Mouse (Mus musculus): Measurements from ENCODE around the gene Ccdc159. TPM values are rescaled to one million over a fixed set of nuclear protein-coding genes. Genes with fewer than 3 reads are reported as not detected.

Ccdc159 gene
- total and polyA plus RNA-seq, 3 experiments = 3.0 to 4.9 (median 3.4) TPM

GRCm38 (mm10) chr9:21926784-21927183 is 487 bp upstream of the Ccdc159 start:
- 1% methylated on average over 6 of the region's 6 CpGs for WGBS

DNA sequence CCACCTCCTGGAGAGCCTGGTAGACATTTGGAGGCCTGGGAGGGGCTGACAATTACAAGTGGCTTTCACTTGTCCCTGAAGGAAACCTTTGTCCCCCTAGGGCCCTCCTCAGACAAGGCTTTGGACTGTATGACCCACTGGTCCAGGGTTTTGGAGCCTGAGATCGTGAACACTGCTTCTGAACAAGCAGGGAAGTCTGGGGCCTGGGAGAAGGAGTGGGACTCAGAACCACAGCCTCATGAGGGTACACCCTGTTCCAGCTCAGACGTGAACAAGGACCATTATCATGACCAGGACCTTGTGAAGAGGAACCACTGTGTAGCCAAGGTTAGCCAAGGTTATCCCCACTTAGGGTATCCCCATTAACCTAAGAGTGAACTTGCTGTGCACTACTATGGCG is 1.9 kb downstream of the Ccdc159 start:
- Histone ChIP-seq H3K4me1 (ENCODE audit: control insufficient read depth, insufficient read depth, low read length) (peaks cover 12% of the 10 kb centered on the region), H3K36me3 (ENCODE audit: control insufficient read depth, insufficient read depth, low read length) (peaks cover 4% of the 10 kb centered on the region), H3K9ac (ENCODE audit: low read depth, low read length) (no peak overlapping the region), H3K27ac (no peak overlapping the region), H3K4me3 (no peak overlapping the region), H3K79me2 (replicated peaks; ENCODE audit: control insufficient read depth, insufficient read depth, low read length) (no peaks in the 10 kb centered on the region), H3K27me3 (ENCODE audit: control insufficient read depth, insufficient read depth, low read length) (no peaks in the 10 kb centered on the region)
- DNase-seq = no peak
- WGBS = 76% methylated on average over 3 of the region's 3 CpGs
- TF ChIP-seq CTCF (IDR thresholded peaks at IDR 0.05) (no peak), POLR2A (IDR thresholded peaks at IDR 0.05; ENCODE audit: insufficient read depth, low read depth, low read length) (no peak), EP300 (IDR thresholded peaks at IDR 0.05; ENCODE audit: insufficient read depth, low read depth, low read length) (no peak)
- intact Hi-C loops (cut with DNase I) = no loop called here

More at GRCm38 (mm10) chr9:21926784-21927183, 487 bp upstream of the Ccdc159 start:
- H3K79me2 ChIP-seq (replicated peaks; ENCODE audit: control insufficient read depth, insufficient read depth, low read length) = no peaks in the 10 kb centered on the region
- H3K36me3 ChIP-seq (ENCODE audit: control insufficient read depth, insufficient read depth, low read length) = peaks cover 8% of the 10 kb centered on the region
- H3K4me3 ChIP-seq = peak overlapping the region; percentile 68
- intact Hi-C loops (cut with DNase I) = no loop called here
- peaks cover 21% of the 10 kb centered on the region for H3K4me1 ChIP-seq (ENCODE audit: control insufficient read depth, insufficient read depth, low read length)
- no peaks in the 10 kb centered on the region for H3K27me3 ChIP-seq (ENCODE audit: control insufficient read depth, insufficient read depth, low read length)
- no peak for DNase-seq
- H3K9ac ChIP-seq (ENCODE audit: low read depth, low read length) = peak overlapping the region; percentile 59
- peak overlapping the region; percentile 83 for H3K27ac ChIP-seq
- TF ChIP-seq CTCF (IDR thresholded peaks at IDR 0.05) (no peak), POLR2A (IDR thresholded peaks at IDR 0.05; ENCODE audit: insufficient read depth, low read depth, low read length) (no peak), EP300 (IDR thresholded peaks at IDR 0.05; ENCODE audit: insufficient read depth, low read depth, low read length) (no peak)

DNA sequence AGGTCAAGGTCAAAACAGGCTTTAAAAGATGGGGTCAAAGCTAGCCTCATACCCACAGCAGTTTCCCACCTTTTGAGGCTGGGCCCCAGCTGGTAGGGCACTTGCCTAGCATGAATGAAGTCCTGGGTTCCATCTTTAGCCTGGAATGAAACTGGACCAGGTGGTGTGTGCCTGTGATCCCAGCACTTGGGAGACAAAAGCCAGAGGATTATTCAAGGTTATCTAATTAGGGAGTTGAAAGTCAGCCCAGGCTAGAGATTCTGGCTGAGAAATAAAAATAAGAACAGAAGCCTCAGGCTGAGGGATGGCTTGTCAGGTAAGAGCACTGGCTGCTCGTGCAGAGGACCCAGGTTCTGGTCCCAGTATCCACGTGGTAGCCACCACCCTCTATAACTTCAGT is 4.7 kb downstream of the Ccdc159 start:
- H3K36me3 ChIP-seq (ENCODE audit: control insufficient read depth, insufficient read depth, low read length) = no peaks in the 10 kb centered on the region
- H3K27ac ChIP-seq = no peak overlapping the region; the same call in 1 of the 2 replicates
- no peak overlapping the region for H3K9ac ChIP-seq (ENCODE audit: low read depth, low read length)
- no peak overlapping the region for H3K4me3 ChIP-seq
- H3K27me3 ChIP-seq (ENCODE audit: control insufficient read depth, insufficient read depth, low read length) = no peaks in the 10 kb centered on the region
- H3K79me2 ChIP-seq (replicated peaks; ENCODE audit: control insufficient read depth, insufficient read depth, low read length) = no peaks in the 10 kb centered on the region
- 51% methylated on average over 2 of the region's 2 CpGs for WGBS
- DNase-seq = no peak
- peaks cover 2% of the 10 kb centered on the region for H3K4me1 ChIP-seq (ENCODE audit: control insufficient read depth, insufficient read depth, low read length)
- intact Hi-C loops (cut with DNase I) = no loop called here
- no peak for TF ChIP-seq POLR2A (IDR thresholded peaks at IDR 0.05; ENCODE audit: insufficient read depth, low read depth, low read length)
- TF ChIP-seq CTCF (IDR thresholded peaks at IDR 0.05) = no peak
- no peak for TF ChIP-seq EP300 (IDR thresholded peaks at IDR 0.05; ENCODE audit: insufficient read depth, low read depth, low read length)

DNA sequence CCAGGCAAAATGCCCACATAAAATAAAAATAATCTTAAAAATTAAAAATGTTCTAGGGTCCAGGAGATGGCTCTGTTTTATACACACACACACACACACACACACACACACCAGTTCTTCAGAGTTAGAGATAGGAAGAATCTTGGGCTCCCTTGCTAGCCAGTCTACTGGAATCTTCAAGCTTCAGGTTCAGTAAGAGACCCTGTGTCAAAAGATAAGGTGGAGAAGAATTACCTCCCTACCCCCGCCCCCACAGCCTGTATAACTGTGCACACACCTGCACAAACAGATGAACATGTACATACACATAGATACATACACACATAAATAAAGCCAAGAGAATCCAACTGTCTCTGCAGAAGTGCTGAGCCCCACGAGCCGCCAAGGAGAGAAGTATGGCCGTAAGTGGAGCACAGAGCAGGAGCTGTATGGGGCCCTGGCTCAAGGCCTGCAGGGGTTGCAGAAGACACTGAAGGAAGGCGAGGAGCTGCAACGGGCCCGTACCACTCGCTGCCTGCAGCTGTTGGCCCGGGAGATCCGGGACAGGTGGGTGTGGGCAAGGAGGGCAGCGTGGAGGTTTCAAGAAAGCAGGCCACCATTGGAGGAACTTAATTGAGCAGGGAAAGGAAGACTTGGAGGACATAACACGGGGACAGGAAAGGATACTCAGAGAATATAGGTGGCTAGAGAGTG is 5.3 kb downstream of the Ccdc159 start:
- WGBS = 67% methylated on average over 12 of the region's 12 CpGs
- TF ChIP-seq POLR2A (IDR thresholded peaks at IDR 0.05; ENCODE audit: insufficient read depth, low read depth, low read length) (no peak), CTCF (IDR thresholded peaks at IDR 0.05) (no peak), EP300 (IDR thresholded peaks at IDR 0.05; ENCODE audit: insufficient read depth, low read depth, low read length) (no peak)
- intact Hi-C loops (cut with DNase I) = no loop called here

DNA sequence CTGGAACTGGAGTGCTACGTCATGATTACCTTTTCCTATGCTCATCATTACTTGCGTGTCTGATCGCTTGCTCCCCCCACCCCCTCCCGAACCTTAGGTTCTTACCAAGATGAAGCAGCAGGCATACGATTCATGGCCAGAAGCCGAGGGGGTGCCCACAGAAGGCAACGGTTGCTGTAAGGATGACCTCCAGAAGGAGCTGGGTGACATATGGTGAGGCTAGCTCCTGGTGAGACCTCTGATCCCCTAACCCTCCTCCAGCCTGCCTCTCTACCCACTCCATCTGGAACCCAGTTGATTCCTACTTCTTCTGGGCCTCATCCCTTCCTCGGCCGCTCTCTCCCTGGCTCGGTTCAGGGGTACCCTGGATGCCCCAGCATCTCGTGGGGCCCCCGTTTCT is 6.8 kb downstream of the Ccdc159 start:
- no peak for DNase-seq
- Histone ChIP-seq H3K4me3 (no peak overlapping the region), H3K27ac (no peak overlapping the region), H3K4me1 (ENCODE audit: control insufficient read depth, insufficient read depth, low read length) (no peaks in the 10 kb centered on the region; the same call in 1 of the 2 replicates), H3K79me2 (replicated peaks; ENCODE audit: control insufficient read depth, insufficient read depth, low read length) (no peaks in the 10 kb centered on the region), H3K9ac (ENCODE audit: low read depth, low read length) (no peak overlapping the region), H3K36me3 (ENCODE audit: control insufficient read depth, insufficient read depth, low read length) (no peaks in the 10 kb centered on the region), H3K27me3 (ENCODE audit: control insufficient read depth, insufficient read depth, low read length) (no peaks in the 10 kb centered on the region)
- TF ChIP-seq CTCF (IDR thresholded peaks at IDR 0.05) = no peak
- 88% methylated on average over 12 of the region's 12 CpGs for WGBS
- intact Hi-C loops (cut with DNase I) = no loop called here

More for the DNA sequence above, 5.3 kb downstream of the Ccdc159 start:
- Histone ChIP-seq H3K4me1 (ENCODE audit: control insufficient read depth, insufficient read depth, low read length) (peaks cover 2% of the 10 kb centered on the region), H3K27ac (no peak overlapping the region), H3K4me3 (no peak overlapping the region), H3K9ac (ENCODE audit: low read depth, low read length) (no peak overlapping the region), H3K27me3 (ENCODE audit: control insufficient read depth, insufficient read depth, low read length) (no peaks in the 10 kb centered on the region), H3K36me3 (ENCODE audit: control insufficient read depth, insufficient read depth, low read length) (no peaks in the 10 kb centered on the region), H3K79me2 (replicated peaks; ENCODE audit: control insufficient read depth, insufficient read depth, low read length) (no peaks in the 10 kb centered on the region)
- no peak for DNase-seq

GRCm38 (mm10) chr9:21935466-21936131 is 8.3 kb downstream of the Ccdc159 start:
- Histone ChIP-seq H3K27ac (no peak overlapping the region), H3K79me2 (replicated peaks; ENCODE audit: control insufficient read depth, insufficient read depth, low read length) (no peaks in the 10 kb centered on the region), H3K36me3 (ENCODE audit: control insufficient read depth, insufficient read depth, low read length) (no peaks in the 10 kb centered on the region), H3K27me3 (ENCODE audit: control insufficient read depth, insufficient read depth, low read length) (no peaks in the 10 kb centered on the region), H3K4me3 (no peak overlapping the region), H3K4me1 (ENCODE audit: control insufficient read depth, insufficient read depth, low read length) (no peaks in the 10 kb centered on the region; the same call in 1 of the 2 replicates), H3K9ac (ENCODE audit: low read depth, low read length) (no peak overlapping the region)
- intact Hi-C loops (cut with DNase I) = no loop called here
- no peak for DNase-seq
- TF ChIP-seq CTCF (IDR thresholded peaks at IDR 0.05) (no peak), EP300 (IDR thresholded peaks at IDR 0.05; ENCODE audit: insufficient read depth, low read depth, low read length) (no peak), POLR2A (IDR thresholded peaks at IDR 0.05; ENCODE audit: insufficient read depth, low read depth, low read length) (no peak)
- 92% methylated on average over 7 of the region's 7 CpGs for WGBS

Data from heart, adult 2 months (tissue).